Mouse (Mus musculus) erythroblast, embryonic 14.5 days (primary cell): ENCODE results near the gene Rpl21. TPM values are rescaled to one million over a fixed set of nuclear protein-coding genes. Genes with fewer than 3 reads are reported as not detected.
A peak's percentile ranks its signal among the peaks of the same experiment; 100 is the strongest.

Source experiments
- H3K27me3 ChIP-seq: 2 replicates; pipeline ENCODE4 v1.6.1; 2012; ENCODE audit warnings: inconsistent platforms; ENCODE audit not compliant: control insufficient read depth
- H3K36me3 ChIP-seq: 2 replicates; pipeline ENCODE4 v1.6.1; 2012; ENCODE audit warnings: mild to moderate bottlenecking, inconsistent platforms; ENCODE audit not compliant: control insufficient read depth
- H3K4me1 ChIP-seq: 2 replicates; pipeline ENCODE4 v1.6.1; 2012; ENCODE audit warnings: inconsistent platforms; ENCODE audit not compliant: control insufficient read depth
- H3K4me3 ChIP-seq: replicated peaks from 2 replicates; pipeline ENCODE3; 2012; ENCODE audit warnings: moderate library complexity, mild to moderate bottlenecking, inconsistent platforms
- H3K9me3 ChIP-seq: 2 replicates; pipeline ENCODE4 v1.6.1; 2012; ENCODE audit warnings: low read length, inconsistent platforms, mixed read lengths; ENCODE audit not compliant: control insufficient read depth
- GATA1 ChIP-seq: IDR thresholded peaks from 2 replicates; pipeline ENCODE4 v1.6.1; 2012; ENCODE audit warnings: low read length, inconsistent platforms, mixed read lengths
- TAL1 ChIP-seq: IDR thresholded peaks from 3 replicates; pipeline ENCODE4 v1.6.1; 2012; ENCODE audit warnings: low read length, inconsistent platforms, mixed read lengths
- polyA plus RNA-seq: library from polyadenylated mRNA; stranded (reverse); fragments of >175 nt; gene quantifications from 2 replicates; pipeline ENCODE4 v1.2.3, GENCODE M21; 2012

Rpl21 gene
- polyA plus RNA-seq, 1 experiment: 11.5 TPM

DNA sequence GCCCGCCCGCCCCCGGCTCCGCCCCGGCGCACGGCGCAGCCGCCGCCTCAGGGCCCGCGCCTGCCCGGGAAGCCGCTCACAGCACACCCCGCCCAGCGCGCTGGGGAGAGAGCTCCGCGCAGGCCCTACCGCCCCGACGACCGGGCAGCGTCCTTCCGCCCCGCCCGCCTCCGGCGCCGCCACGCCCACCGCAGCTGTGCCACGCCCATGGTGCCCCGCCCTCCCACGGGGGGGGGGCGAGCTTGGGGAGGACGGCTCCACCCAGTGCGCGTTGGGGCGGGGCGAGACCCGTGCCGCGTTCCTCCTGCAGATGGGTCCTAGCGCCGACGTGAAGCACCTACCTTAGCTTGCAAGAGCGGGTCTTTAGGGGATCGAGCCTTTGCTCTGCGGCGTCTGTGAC is 37.8 kb upstream of the Rpl21 start, which contains the start of gene Usp12:
Gene Usp12 (minus strand): TSS at position 154 of the 400 bp plus-strand sequence.
- Histone ChIP-seq H3K9me3 (peaks cover 3% of the 10 kb centered on the region), H3K36me3 (no peaks in the 10 kb centered on the region), H3K4me3 (peak within 1 kb of the TSS; percentile 85), H3K4me1 (peaks cover 64% of the 10 kb centered on the region), H3K27me3 (no peaks in the 10 kb centered on the region; the same call in 1 of the 2 replicates)
- TF ChIP-seq GATA1 (no peak), TAL1 (no peak)

DNA sequence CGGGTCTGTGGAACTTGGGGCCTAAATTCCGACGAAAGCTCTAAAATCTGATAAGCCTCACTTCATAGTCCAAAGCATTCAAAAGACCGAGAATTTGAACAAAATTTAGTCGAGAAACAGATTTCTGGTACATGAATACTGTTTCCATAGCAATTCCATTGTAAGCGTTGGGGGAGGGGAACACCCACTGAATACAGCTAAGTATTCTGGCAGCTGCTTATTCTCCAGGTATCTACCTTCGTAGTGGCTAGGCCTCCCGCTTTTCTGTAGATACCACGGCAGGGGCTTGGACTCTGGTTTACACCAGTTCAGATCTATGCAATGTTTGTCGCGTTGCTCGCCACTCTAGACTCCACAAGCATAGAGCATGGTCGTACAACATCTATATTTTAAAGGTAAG is 37.0 kb upstream of the Rpl21 start:
- Histone ChIP-seq H3K9me3 (peaks cover 3% of the 10 kb centered on the region), H3K4me3 (no peak overlapping the region), H3K27me3 (no peaks in the 10 kb centered on the region; the same call in 1 of the 2 replicates), H3K4me1 (peaks cover 59% of the 10 kb centered on the region), H3K36me3 (no peaks in the 10 kb centered on the region)
- TF ChIP-seq GATA1: no peak
- TF ChIP-seq TAL1: no peak

DNA sequence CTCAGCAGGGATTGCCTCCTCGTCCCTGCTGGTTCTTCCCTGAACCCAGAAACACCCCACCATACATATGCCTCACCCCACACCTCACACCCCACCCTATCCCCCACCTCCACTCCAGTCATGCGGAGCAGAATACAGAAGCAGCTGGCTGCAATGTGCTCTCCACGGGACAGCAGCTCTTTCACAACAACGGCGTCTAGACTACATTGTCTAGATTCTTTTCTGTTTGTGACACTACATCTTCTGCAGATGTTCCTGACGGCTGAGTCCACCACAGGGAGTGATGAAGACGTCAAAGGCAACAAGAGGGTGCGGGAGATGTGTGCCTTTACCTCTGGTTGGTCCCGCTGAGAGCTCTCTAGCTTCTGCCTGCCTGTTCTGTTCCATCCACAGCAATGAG is 34.7 kb upstream of the Rpl21 start:
- Histone ChIP-seq H3K27me3 (no peaks in the 10 kb centered on the region; the same call in 1 of the 2 replicates), H3K4me3 (no peak overlapping the region), H3K9me3 (peaks cover 10% of the 10 kb centered on the region), H3K36me3 (no peaks in the 10 kb centered on the region), H3K4me1 (peaks cover 41% of the 10 kb centered on the region)
- TF ChIP-seq TAL1 (no peak), GATA1 (0 out of 2 replicates have a peak, but pooled peaks have one; percentile 12)

DNA sequence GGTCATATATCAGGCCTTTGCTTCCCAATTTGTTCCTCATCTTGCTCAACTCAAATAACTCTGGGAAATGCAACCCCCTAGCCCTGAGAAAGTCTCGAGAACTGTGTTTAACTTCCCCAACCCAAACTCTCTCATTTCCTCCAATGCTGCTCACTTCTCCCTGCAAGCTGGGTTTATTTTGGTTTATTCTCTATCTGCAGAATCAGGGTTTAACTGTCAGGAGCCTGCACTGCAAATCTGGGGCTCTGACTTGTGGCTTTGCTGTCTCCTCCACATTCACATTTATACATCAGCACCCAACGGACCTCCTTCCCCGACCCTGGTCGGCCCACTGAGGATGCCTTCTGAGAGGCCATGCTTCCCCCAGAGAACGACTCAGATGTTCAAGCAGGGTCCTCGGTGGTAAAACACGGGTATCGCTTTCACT is 26.7 kb upstream of the Rpl21 start:
- H3K4me3 ChIP-seq: no peak overlapping the region
- no peaks in the 10 kb centered on the region; the same call in 1 of the 2 replicates for H3K27me3 ChIP-seq
- peaks cover 7% of the 10 kb centered on the region for H3K9me3 ChIP-seq
- TF ChIP-seq GATA1 (no peak), TAL1 (no peak)
- H3K36me3 ChIP-seq: no peaks in the 10 kb centered on the region
- H3K4me1 ChIP-seq: no peaks in the 10 kb centered on the region

DNA sequence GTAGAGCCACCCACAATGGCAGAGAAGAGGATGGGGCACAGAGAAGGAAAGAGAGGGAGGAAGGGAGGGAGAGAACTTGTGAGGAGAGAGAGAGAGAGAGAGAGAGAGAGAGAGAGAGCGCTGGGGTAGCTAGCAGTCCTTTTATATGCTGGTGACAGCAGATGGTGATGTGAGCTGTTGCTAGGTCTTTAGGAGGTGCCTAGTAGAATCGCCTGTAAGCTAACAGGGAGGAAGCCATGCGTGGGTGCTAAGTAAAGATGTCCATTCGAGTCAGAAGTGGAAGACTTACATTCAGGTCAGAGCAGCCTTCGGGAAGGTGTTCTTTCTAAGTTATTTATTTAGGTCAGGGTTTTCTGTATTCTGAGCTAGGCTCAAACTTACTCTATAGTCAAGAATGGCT is 22.7 kb upstream of the Rpl21 start:
- Histone ChIP-seq H3K36me3 (no peaks in the 10 kb centered on the region), H3K4me3 (no peak overlapping the region), H3K4me1 (no peaks in the 10 kb centered on the region), H3K9me3 (peaks cover 6% of the 10 kb centered on the region; the same call in 1 of the 2 replicates), H3K27me3 (no peaks in the 10 kb centered on the region)
- TF ChIP-seq GATA1 (no peak), TAL1 (no peak)

DNA sequence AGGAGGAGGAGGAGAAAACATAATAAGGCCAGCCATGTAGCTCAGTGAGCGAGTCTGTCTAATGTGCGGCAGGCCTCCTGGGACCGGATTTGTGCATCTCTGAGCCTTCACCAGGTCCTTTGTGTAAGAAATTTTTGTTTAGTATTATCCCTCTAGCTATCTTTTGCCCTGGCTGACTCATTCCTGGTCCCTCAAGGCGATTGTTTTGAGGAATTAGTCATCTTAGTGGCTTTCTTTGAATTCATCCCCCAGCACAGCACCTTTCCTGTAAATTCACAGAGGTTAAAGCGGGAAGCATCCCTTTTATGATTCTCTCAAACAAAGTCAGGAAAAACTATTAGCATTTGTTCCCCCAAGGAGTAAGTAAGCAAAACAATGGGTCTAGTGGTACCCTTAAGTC is 19.8 kb upstream of the Rpl21 start:
- TF ChIP-seq TAL1: no peak
- no peak for TF ChIP-seq GATA1
- no peaks in the 10 kb centered on the region for H3K36me3 ChIP-seq
- H3K4me3 ChIP-seq: no peak overlapping the region
- H3K27me3 ChIP-seq: no peaks in the 10 kb centered on the region
- no peaks in the 10 kb centered on the region for H3K4me1 ChIP-seq
- H3K9me3 ChIP-seq: peaks cover 8% of the 10 kb centered on the region; the same call in 1 of the 2 replicates

DNA sequence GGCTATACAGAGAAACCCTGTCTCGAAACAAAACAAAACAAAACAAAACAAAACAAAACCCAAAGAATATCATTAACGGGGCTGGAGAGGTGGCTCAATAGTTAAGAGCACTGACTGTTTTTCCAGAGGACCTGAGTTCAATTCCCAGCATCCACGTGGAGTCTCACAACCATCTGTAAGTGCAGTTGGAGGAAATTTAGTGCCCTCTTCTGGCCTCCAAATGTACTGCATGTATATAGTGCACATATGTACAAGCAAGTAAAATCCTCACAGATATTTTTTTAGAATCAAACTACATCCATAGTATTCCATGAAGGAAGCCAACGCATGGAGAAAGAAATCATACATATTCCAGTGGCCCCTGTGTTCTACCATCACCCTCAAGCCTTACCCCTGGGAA is 19.3 kb upstream of the Rpl21 start:
- Histone ChIP-seq H3K27me3 (no peaks in the 10 kb centered on the region), H3K9me3 (peaks cover 8% of the 10 kb centered on the region; the same call in 1 of the 2 replicates), H3K4me1 (no peaks in the 10 kb centered on the region), H3K36me3 (no peaks in the 10 kb centered on the region), H3K4me3 (no peak overlapping the region)
- TF ChIP-seq GATA1 (no peak), TAL1 (no peak)

DNA sequence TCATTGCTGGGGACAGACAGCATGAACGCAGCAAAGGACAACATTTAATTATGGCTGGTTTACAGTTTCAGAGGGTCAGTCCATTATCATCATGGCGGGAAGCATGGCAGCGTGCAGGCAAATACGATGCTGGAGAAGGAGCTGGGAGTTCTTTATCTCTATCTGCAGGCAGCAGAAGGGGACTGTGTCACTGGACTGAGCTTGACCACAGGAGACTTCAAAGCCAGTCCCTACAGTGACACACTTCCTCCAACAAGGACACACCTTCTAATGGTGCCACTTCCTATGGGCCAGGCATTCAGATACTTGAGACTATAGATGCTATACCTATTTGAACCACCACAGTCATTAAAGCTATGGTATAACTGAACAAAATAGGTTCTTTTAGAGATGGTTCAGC is 17.3 kb upstream of the Rpl21 start:
- Histone ChIP-seq H3K4me3 (no peak overlapping the region), H3K27me3 (no peaks in the 10 kb centered on the region), H3K36me3 (no peaks in the 10 kb centered on the region), H3K9me3 (peaks cover 8% of the 10 kb centered on the region; the same call in 1 of the 2 replicates), H3K4me1 (no peaks in the 10 kb centered on the region)
- TF ChIP-seq TAL1 (no peak), GATA1 (no peak)

DNA sequence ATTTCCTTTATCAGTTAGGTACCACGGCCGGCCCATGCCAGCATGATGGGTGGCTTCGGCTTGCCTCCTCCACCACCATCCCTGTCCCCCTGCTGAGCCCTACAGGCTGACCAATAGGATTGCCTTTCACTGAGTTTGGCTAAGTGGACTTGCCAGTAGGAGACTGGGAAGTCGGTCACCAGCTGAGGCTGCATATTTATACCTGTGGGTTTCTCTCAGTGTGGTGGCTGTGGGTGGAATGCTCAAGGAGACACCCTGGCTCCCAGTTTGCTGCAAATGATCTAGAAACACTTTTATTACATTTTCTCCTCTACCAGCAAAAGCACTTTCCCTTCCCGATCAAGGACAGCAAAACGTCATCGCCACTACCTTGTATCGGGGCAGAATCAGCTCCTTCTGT is 15.1 kb upstream of the Rpl21 start:
- Histone ChIP-seq H3K9me3 (peaks cover 6% of the 10 kb centered on the region; the same call in 1 of the 2 replicates), H3K4me3 (no peak overlapping the region), H3K36me3 (no peaks in the 10 kb centered on the region), H3K27me3 (no peaks in the 10 kb centered on the region), H3K4me1 (no peaks in the 10 kb centered on the region)
- TF ChIP-seq GATA1 (no peak), TAL1 (no peak)

DNA sequence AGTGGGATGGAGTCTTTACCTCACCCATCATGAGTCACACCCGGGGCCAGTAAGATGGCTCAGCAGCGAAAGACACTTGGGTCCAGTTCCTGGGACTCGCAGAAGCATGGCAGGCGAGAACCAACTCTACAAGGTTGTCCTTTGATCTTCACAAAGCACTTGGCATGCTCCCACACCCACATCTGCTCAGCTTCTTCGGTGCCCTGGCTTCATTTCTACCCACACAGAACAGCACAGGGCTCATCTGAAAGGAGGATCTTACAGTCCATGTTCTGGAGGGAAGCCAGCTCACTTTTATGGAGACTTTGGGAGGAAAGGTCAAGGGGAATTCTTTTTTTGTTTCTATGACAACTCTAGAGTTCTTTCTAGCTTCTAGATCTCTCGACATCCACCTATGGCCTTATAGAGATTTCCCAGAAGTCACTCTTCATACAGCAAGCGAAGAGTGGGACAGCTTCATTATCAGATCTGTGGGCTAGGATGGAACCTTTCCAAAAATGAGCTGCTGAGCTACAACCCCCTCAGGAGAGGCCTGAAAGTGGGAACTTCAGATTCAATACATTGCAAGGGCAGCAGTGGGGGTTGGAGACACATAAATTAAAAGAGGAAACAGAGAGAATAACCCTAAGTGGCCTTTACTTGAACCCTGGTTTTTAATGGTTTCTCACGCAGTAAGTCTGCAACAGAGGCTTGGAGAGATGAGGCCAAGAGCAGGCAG is 13.6 kb upstream of the Rpl21 start:
- peaks cover 3% of the 10 kb centered on the region; the same call in 1 of the 2 replicates for H3K9me3 ChIP-seq

More for the DNA sequence above, 13.6 kb upstream of the Rpl21 start:
- TF ChIP-seq GATA1 (no peak), TAL1 (no peak)
- Histone ChIP-seq H3K4me3 (no peak overlapping the region), H3K4me1 (peaks cover 4% of the 10 kb centered on the region), H3K27me3 (no peaks in the 10 kb centered on the region), H3K36me3 (no peaks in the 10 kb centered on the region)
